Comparison of ENCODE assay signal across 7 mouse cellular contexts in genomic region chr11:101465101-101465868, GRCm38 (mm10). TPM values are rescaled to one million over a fixed set of nuclear protein-coding genes. Genes with fewer than 3 reads are reported as not detected.
DNase-seq lines count a peak whose midpoint lies in the region; ATAC-seq and TF ChIP-seq lines count a peak whose summit lies in the region.

No protein-coding gene starts in this region.

- no peak for TF ChIP-seq POLR2A in limb, embryonic 14.5 days (IDR thresholded peaks at IDR 0.05; ENCODE audit: borderline replicate concordance, extremely low read depth, insufficient read depth, insufficient read length)

- no peak for DNase-seq in ES-E14 (ENCODE audit: low read depth, low spot score)
- peak; percentile 72 for DNase-seq in adrenal gland, postnatal 10 days
- peak; percentile 68 for DNase-seq in hindbrain, embryonic 10.5 days (ENCODE audit: low spot score)
- peak; percentile 75 for DNase-seq in limb, embryonic 14.5 days (ENCODE audit: low spot score)
- peak; percentile 84 for DNase-seq in midbrain, embryonic 14.5 days

- ATAC-seq in forebrain, embryonic 15.5 days (replicated peaks), result peak; percentile 41
- peak; percentile 58 for ATAC-seq in limb, embryonic 14.5 days (ENCODE audit: low FRiP score, low read depth)
- ATAC-seq in midbrain, embryonic 14.5 days (ENCODE audit: low FRiP score, low TSS enrichment), result peak; percentile 41
- ATAC-seq in stomach, embryonic 16.5 days (ENCODE audit: insufficient read depth, low FRiP score), result peak; percentile 54; the same call in 1 of the 2 replicates

- peak overlapping the region; percentile 74 for H3K9ac ChIP-seq in ES-E14 (ENCODE audit: insufficient read depth, low read depth, low read length, poor library complexity, severe bottlenecking)
- H3K9ac ChIP-seq in forebrain, embryonic 15.5 days (replicated peaks), result peak overlapping the region; percentile 86
- H3K9ac ChIP-seq in limb, embryonic 14.5 days (ENCODE audit: low read depth, low read length, severe bottlenecking), result peak overlapping the region; percentile 64
- peak overlapping the region; percentile 90 for H3K9ac ChIP-seq in midbrain, embryonic 14.5 days (replicated peaks; ENCODE audit: low read length)
- peak overlapping the region; percentile 87 for H3K9ac ChIP-seq in stomach, embryonic 16.5 days (ENCODE audit: low read length)

- H3K4me1 ChIP-seq in ES-E14 (ENCODE audit: control insufficient read depth in 2 of 2, insufficient read depth in 2 of 2, low read length in 2 of 2, poor library complexity in 1 of 2), result peaks cover 8 to 30% of the 10 kb centered on the region in 2 experiments; a peak in 3 of 4 replicates
- peaks cover 64% of the 10 kb centered on the region for H3K4me1 ChIP-seq in forebrain, embryonic 15.5 days
- peaks cover 85% of the 10 kb centered on the region for H3K4me1 ChIP-seq in hindbrain, embryonic 10.5 days (replicated peaks)
- peaks cover 24% of the 10 kb centered on the region for H3K4me1 ChIP-seq in limb, embryonic 14.5 days (ENCODE audit: control insufficient read depth, insufficient read depth, low read length)
- H3K4me1 ChIP-seq in midbrain, embryonic 14.5 days (ENCODE audit: control insufficient read depth, insufficient read depth, low read length), result peaks cover 45% of the 10 kb centered on the region
- peaks cover 31% of the 10 kb centered on the region for H3K4me1 ChIP-seq in stomach, embryonic 16.5 days (ENCODE audit: control insufficient read depth, insufficient read depth, low read length)

- H3K27me3 ChIP-seq in forebrain, embryonic 15.5 days, result no peaks in the 10 kb centered on the region
- H3K27me3 ChIP-seq in hindbrain, embryonic 10.5 days (ENCODE audit: insufficient read depth, poor library complexity, severe bottlenecking), result peaks cover 8% of the 10 kb centered on the region
- no peaks in the 10 kb centered on the region for H3K27me3 ChIP-seq in limb, embryonic 14.5 days (ENCODE audit: control insufficient read depth, insufficient read depth, low read length)
- no peaks in the 10 kb centered on the region for H3K27me3 ChIP-seq in midbrain, embryonic 14.5 days (ENCODE audit: control insufficient read depth, insufficient read depth, low read length)
- H3K27me3 ChIP-seq in stomach, embryonic 16.5 days (ENCODE audit: control insufficient read depth, insufficient read depth, low read length), result no peaks in the 10 kb centered on the region

- WGBS in forebrain, embryonic 15.5 days, result under 1% methylated on average over 51 of the region's 51 CpGs
- under 1% methylated on average over 51 of the region's 51 CpGs for WGBS in hindbrain, embryonic 10.5 days
- under 1% methylated on average over 49 of the region's 51 CpGs for WGBS in limb, embryonic 14.5 days
- WGBS in midbrain, embryonic 14.5 days, result 1% methylated on average over 51 of the region's 51 CpGs
- under 1% methylated on average over 51 of the region's 51 CpGs for WGBS in stomach, embryonic 16.5 days

- peaks cover 19% of the 10 kb centered on the region for H3K36me3 ChIP-seq in ES-E14 (ENCODE audit: control insufficient read depth, insufficient read depth, low read length, poor library complexity, severe bottlenecking)
- peaks cover 21% of the 10 kb centered on the region for H3K36me3 ChIP-seq in forebrain, embryonic 15.5 days
- peaks cover 28% of the 10 kb centered on the region for H3K36me3 ChIP-seq in hindbrain, embryonic 10.5 days
- H3K36me3 ChIP-seq in limb, embryonic 14.5 days (ENCODE audit: control insufficient read depth, insufficient read depth, low read length), result peaks cover 22% of the 10 kb centered on the region
- H3K36me3 ChIP-seq in midbrain, embryonic 14.5 days (ENCODE audit: control insufficient read depth, insufficient read depth, low read length), result peaks cover 27% of the 10 kb centered on the region
- 0 out of 2 replicates have a peak, but pooled peaks cover 7% of the 10 kb centered on the region for H3K36me3 ChIP-seq in stomach, embryonic 16.5 days (ENCODE audit: control insufficient read depth, insufficient read depth, low read length)

- H3K9me3 ChIP-seq in ES-E14 (ENCODE audit: control insufficient read depth, insufficient read depth, low read depth, low read length), result no peaks in the 10 kb centered on the region
- no peaks in the 10 kb centered on the region for H3K9me3 ChIP-seq in forebrain, embryonic 15.5 days
- H3K9me3 ChIP-seq in hindbrain, embryonic 10.5 days, result no peaks in the 10 kb centered on the region
- H3K9me3 ChIP-seq in limb, embryonic 14.5 days (ENCODE audit: control insufficient read depth, low read length), result no peaks in the 10 kb centered on the region
- H3K9me3 ChIP-seq in midbrain, embryonic 14.5 days (ENCODE audit: control insufficient read depth, low read length), result no peaks in the 10 kb centered on the region
- H3K9me3 ChIP-seq in stomach, embryonic 16.5 days (replicated peaks; ENCODE audit: control insufficient read depth, low read length), result no peaks in the 10 kb centered on the region

- H3K27ac ChIP-seq in ES-E14 (ENCODE audit: insufficient read depth, low read depth, low read length, poor library complexity, severe bottlenecking), result peak overlapping the region; percentile 82
- peak overlapping the region; percentile 88 for H3K27ac ChIP-seq in forebrain, embryonic 15.5 days (replicated peaks)
- peak overlapping the region; percentile 87 for H3K27ac ChIP-seq in hindbrain, embryonic 10.5 days
- peak overlapping the region; percentile 76 for H3K27ac ChIP-seq in limb, embryonic 14.5 days (replicated peaks; ENCODE audit: low read depth, low read length)
- peak overlapping the region; percentile 91 for H3K27ac ChIP-seq in midbrain, embryonic 14.5 days (replicated peaks; ENCODE audit: low read depth, low read length)
- peak overlapping the region; percentile 93 for H3K27ac ChIP-seq in stomach, embryonic 16.5 days (ENCODE audit: low read length)

- in situ Hi-C loops in ES-E14 (cut with MboI; ENCODE audit: low sequenced_read_pairs in 2 of 2, unreplicated experiment in 2 of 2), result no loop called here

- peak overlapping the region; percentile 83 for H3K4me2 ChIP-seq in forebrain, embryonic 15.5 days (replicated peaks)
- peak overlapping the region; percentile 90 for H3K4me2 ChIP-seq in limb, embryonic 14.5 days (replicated peaks; ENCODE audit: low read depth, low read length, severe bottlenecking)
- H3K4me2 ChIP-seq in midbrain, embryonic 14.5 days (ENCODE audit: low read length), result peak overlapping the region; percentile 76
- peak overlapping the region; percentile 92 for H3K4me2 ChIP-seq in stomach, embryonic 16.5 days (ENCODE audit: low read depth, low read length)

- H3K4me3 ChIP-seq in ES-E14 (ENCODE audit: insufficient read depth in 1 of 2, low read depth in 1 of 2, low read length in 2 of 2, poor library complexity in 1 of 2, severe bottlenecking in 1 of 2), result peak overlapping the region; percentile 77 to 79
- peak overlapping the region; percentile 79 for H3K4me3 ChIP-seq in forebrain, embryonic 15.5 days
- H3K4me3 ChIP-seq in hindbrain, embryonic 10.5 days, result peak overlapping the region; percentile 75
- peak overlapping the region; percentile 82 for H3K4me3 ChIP-seq in limb, embryonic 14.5 days (replicated peaks; ENCODE audit: low read length)
- peak overlapping the region; percentile 98 for H3K4me3 ChIP-seq in midbrain, embryonic 14.5 days (replicated peaks; ENCODE audit: low read depth, low read length)
- peak overlapping the region; percentile 87 for H3K4me3 ChIP-seq in stomach, embryonic 16.5 days (replicated peaks; ENCODE audit: low read length)

RNA-seq across cellular contexts. Expression of gene Rnd2, which starts 0.5 kb away (rescaled TPM):
- 8.9 and 10.4 TPM in 2 replicates for total RNA-seq in ES-E14 (2012; rRNA removed)
- total RNA-seq in adrenal gland, postnatal 10 days (2021), result 10 to 100 TPM; 10.6 to 11.0 TPM
- polyA plus RNA-seq in forebrain, embryonic 15.5 days (2015; fragmentation: Nextera tagmentation; extraction: Ambion mirVana), result 121 and 142 TPM in 2 replicates
- 97.9 and 208 TPM in 2 replicates for polyA plus RNA-seq in hindbrain, embryonic 10.5 days (2016; fragmentation: Nextera tagmentation; extraction: Ambion mirVana)
- 20.7 and 21.8 TPM in 2 replicates for polyA plus RNA-seq in limb, embryonic 14.5 days (2012; rRNA removed)
- 8.4 and 10.4 TPM in 2 replicates for polyA plus RNA-seq in limb, embryonic 14.5 days (2014; fragmentation: Nextera tagmentation; extraction: Ambion mirVana)
- 58.6 and 72.6 TPM in 2 replicates for polyA plus RNA-seq in midbrain, embryonic 14.5 days (2014; fragmentation: Nextera tagmentation; extraction: Ambion mirVana)
- polyA plus RNA-seq in stomach, embryonic 16.5 days (2015; fragmentation: Nextera tagmentation; extraction: Ambion mirVana), result 10.7 and 11.9 TPM in 2 replicates

RNA-seq across cellular contexts. Expression of gene Vat1, which starts 0.7 kb away (rescaled TPM):
- 41.9 and 57.5 TPM in 2 replicates for total RNA-seq in ES-E14 (2012; rRNA removed)
- 10 to 100 TPM; 79.4 to 87.3 TPM for total RNA-seq in adrenal gland, postnatal 10 days (2021)
- 77.1 and 79.8 TPM in 2 replicates for polyA plus RNA-seq in forebrain, embryonic 15.5 days (2015; fragmentation: Nextera tagmentation; extraction: Ambion mirVana)
- 61.1 and 108 TPM in 2 replicates for polyA plus RNA-seq in hindbrain, embryonic 10.5 days (2016; fragmentation: Nextera tagmentation; extraction: Ambion mirVana)
- 88.0 and 96.1 TPM in 2 replicates for polyA plus RNA-seq in limb, embryonic 14.5 days (2012; rRNA removed)
- polyA plus RNA-seq in limb, embryonic 14.5 days (2014; fragmentation: Nextera tagmentation; extraction: Ambion mirVana), result 56.1 and 63.3 TPM in 2 replicates
- 99.9 and 129 TPM in 2 replicates for polyA plus RNA-seq in midbrain, embryonic 14.5 days (2014; fragmentation: Nextera tagmentation; extraction: Ambion mirVana)
- 67.1 and 73.8 TPM in 2 replicates for polyA plus RNA-seq in stomach, embryonic 16.5 days (2015; fragmentation: Nextera tagmentation; extraction: Ambion mirVana)

RNA-seq across cellular contexts. Expression of gene Ifi35, which starts 17.1 kb away (rescaled TPM):
- 5.0 and 9.1 TPM in 2 replicates for total RNA-seq in ES-E14 (2012; rRNA removed)
- total RNA-seq in adrenal gland, postnatal 10 days (2021), result 10 to 100 TPM; 23.0 to 24.9 TPM
- polyA plus RNA-seq in forebrain, embryonic 15.5 days (2015; fragmentation: Nextera tagmentation; extraction: Ambion mirVana), result 2.4 and 3.2 TPM in 2 replicates
- polyA plus RNA-seq in hindbrain, embryonic 10.5 days (2016; fragmentation: Nextera tagmentation; extraction: Ambion mirVana), result 3.5 and 3.6 TPM in 2 replicates
- polyA plus RNA-seq in limb, embryonic 14.5 days (2012; rRNA removed), result 13.1 and 15.2 TPM in 2 replicates
- polyA plus RNA-seq in limb, embryonic 14.5 days (2014; fragmentation: Nextera tagmentation; extraction: Ambion mirVana), result 16.1 and 16.7 TPM in 2 replicates
- 1.5 and 5.9 TPM in 2 replicates for polyA plus RNA-seq in midbrain, embryonic 14.5 days (2014; fragmentation: Nextera tagmentation; extraction: Ambion mirVana)
- 26.3 and 26.8 TPM in 2 replicates for polyA plus RNA-seq in stomach, embryonic 16.5 days (2015; fragmentation: Nextera tagmentation; extraction: Ambion mirVana)

RNA-seq across cellular contexts. Expression of gene Rpl27, which starts 23.2 kb away (rescaled TPM):
- 1,298 and 1,307 TPM in 2 replicates for total RNA-seq in ES-E14 (2012; rRNA removed)
- 10 to 100 TPM; 75.5 to 92.7 TPM for total RNA-seq in adrenal gland, postnatal 10 days (2021)
- polyA plus RNA-seq in forebrain, embryonic 15.5 days (2015; fragmentation: Nextera tagmentation; extraction: Ambion mirVana), result 267 and 285 TPM in 2 replicates
- 414 and 455 TPM in 2 replicates for polyA plus RNA-seq in hindbrain, embryonic 10.5 days (2016; fragmentation: Nextera tagmentation; extraction: Ambion mirVana)
- polyA plus RNA-seq in limb, embryonic 14.5 days (2012; rRNA removed), result 1,216 and 1,303 TPM in 2 replicates
- polyA plus RNA-seq in limb, embryonic 14.5 days (2014; fragmentation: Nextera tagmentation; extraction: Ambion mirVana), result 384 and 422 TPM in 2 replicates
- 301 and 329 TPM in 2 replicates for polyA plus RNA-seq in midbrain, embryonic 14.5 days (2014; fragmentation: Nextera tagmentation; extraction: Ambion mirVana)
- 241 and 276 TPM in 2 replicates for polyA plus RNA-seq in stomach, embryonic 16.5 days (2015; fragmentation: Nextera tagmentation; extraction: Ambion mirVana)

RNA-seq across cellular contexts. Expression of gene Ptges3l, which starts 40.2 kb away (rescaled TPM):
- 3.2 and 3.4 TPM in 2 replicates for total RNA-seq in ES-E14 (2012; rRNA removed)
- total RNA-seq in adrenal gland, postnatal 10 days (2021), result 1 to 10 TPM; 5.6 to 9.5 TPM
- 1.0 and 1.7 TPM in 2 replicates for polyA plus RNA-seq in forebrain, embryonic 15.5 days (2015; fragmentation: Nextera tagmentation; extraction: Ambion mirVana)
- 4.0 and 4.5 TPM in 2 replicates for polyA plus RNA-seq in hindbrain, embryonic 10.5 days (2016; fragmentation: Nextera tagmentation; extraction: Ambion mirVana)
- 23.7 and 27.5 TPM in 2 replicates for polyA plus RNA-seq in limb, embryonic 14.5 days (2012; rRNA removed)
- polyA plus RNA-seq in limb, embryonic 14.5 days (2014; fragmentation: Nextera tagmentation; extraction: Ambion mirVana), result 13.9 and 20.5 TPM in 2 replicates
- 1.1 TPM in 2 replicates for polyA plus RNA-seq in midbrain, embryonic 14.5 days (2014; fragmentation: Nextera tagmentation; extraction: Ambion mirVana)
- polyA plus RNA-seq in stomach, embryonic 16.5 days (2015; fragmentation: Nextera tagmentation; extraction: Ambion mirVana), result 16.3 and 26.9 TPM in 2 replicates
